Mouse (Mus musculus) heart, postnatal 0 days (tissue): ENCODE data around the gene Pdzk1.

Experiments used
- CTCF ChIP-seq: IDR thresholded peaks from 2 replicates; pipeline ENCODE4 v1.5.1; 2016; ENCODE audit warnings: antibody characterized with exemption, control low read depth, low read depth
- EP300 ChIP-seq: IDR thresholded peaks from 2 replicates; pipeline ENCODE4 v1.6.1; 2016; ENCODE audit warnings: antibody characterized with exemption, low read depth

- TF ChIP-seq CTCF (no peak), EP300 (no peak)
Observed at GRCm38 (mm10) chr3:96824614-96825013, 4.5 kb upstream of the Pdzk1 start.
